Mouse (Mus musculus): Measurements from ENCODE around the gene Gsx2. TPM values are rescaled to one million over a fixed set of nuclear protein-coding genes. Genes with fewer than 3 reads are reported as not detected.

The Gsx2 gene
- not detected in 2 replicates for polyA plus RNA-seq (2012; rRNA removed)

- Histone ChIP-seq H3K4me3 (replicated peaks; ENCODE audit: extremely low read depth, low read depth, low read length) (no peak within 1 kb of the TSS), H3K4me1 (ENCODE audit: control insufficient read depth, insufficient read depth, low read length) (0 out of 2 replicates have a peak, but pooled peaks cover 3% of the 10 kb centered on the region)
- WGBS = 2% methylated on average over 41 of the region's 41 CpGs
- DNase-seq = no peak
- TF ChIP-seq POLR2A (IDR thresholded peaks at IDR 0.05; ENCODE audit: borderline replicate concordance, extremely low read depth, low read depth, low read length) (no peak), CTCF (IDR thresholded peaks at IDR 0.05; ENCODE audit: insufficient read depth, low read length) (no peak)
These were observed at the start of gene Gsx2 for GRCm38 (mm10) chr5:75075383-75075941. TSS of gene Gsx2 (plus strand) at chr5:75075601.

- no peak overlapping the region for H3K4me3 ChIP-seq (replicated peaks; ENCODE audit: extremely low read depth, low read depth, low read length)
- TF ChIP-seq CTCF (IDR thresholded peaks at IDR 0.05; ENCODE audit: insufficient read depth, low read length) = no peak
- no peak for TF ChIP-seq POLR2A (IDR thresholded peaks at IDR 0.05; ENCODE audit: borderline replicate concordance, extremely low read depth, low read depth, low read length)
- 80% methylated on average over 3 of the region's 3 CpGs for WGBS
- peaks cover 8% of the 10 kb centered on the region for H3K4me1 ChIP-seq (ENCODE audit: control insufficient read depth, insufficient read depth, low read length)
- DNase-seq = no peak
These were observed 39.9 kb upstream of the Gsx2 start for GRCm38 (mm10) chr5:75035475-75035874.

- 89% methylated on average over 1 of the region's 1 CpGs for WGBS
- H3K4me3 ChIP-seq (replicated peaks; ENCODE audit: extremely low read depth, low read depth, low read length) = no peak overlapping the region
These were observed 36.1 kb upstream of the Gsx2 start for GRCm38 (mm10) chr5:75039307-75039706.

GRCm38 (mm10) chr5:75043011-75043445 lies 32.4 kb upstream of the Gsx2 start:
- TF ChIP-seq CTCF (IDR thresholded peaks at IDR 0.05; ENCODE audit: insufficient read depth, low read length) (no peak), POLR2A (IDR thresholded peaks at IDR 0.05; ENCODE audit: borderline replicate concordance, extremely low read depth, low read depth, low read length) (no peak)
- no peak for DNase-seq
- peaks cover 21% of the 10 kb centered on the region for H3K4me1 ChIP-seq (ENCODE audit: control insufficient read depth, insufficient read depth, low read length)
- peak overlapping the region; percentile 90 for H3K4me3 ChIP-seq (replicated peaks; ENCODE audit: extremely low read depth, low read depth, low read length)
- 3% methylated on average over 9 of the region's 9 CpGs for WGBS

More at GRCm38 (mm10) chr5:75039307-75039706, 36.1 kb upstream of the Gsx2 start:
- peaks cover 19% of the 10 kb centered on the region for H3K4me1 ChIP-seq (ENCODE audit: control insufficient read depth, insufficient read depth, low read length)
- TF ChIP-seq POLR2A (IDR thresholded peaks at IDR 0.05; ENCODE audit: borderline replicate concordance, extremely low read depth, low read depth, low read length) (no peak), CTCF (IDR thresholded peaks at IDR 0.05; ENCODE audit: insufficient read depth, low read length) (no peak)
- no peak for DNase-seq

GRCm38 (mm10) chr5:75043621-75044301 lies 31.6 kb upstream of the Gsx2 start:
- H3K4me1 ChIP-seq (ENCODE audit: control insufficient read depth, insufficient read depth, low read length) = peaks cover 21% of the 10 kb centered on the region
- H3K4me3 ChIP-seq (replicated peaks; ENCODE audit: extremely low read depth, low read depth, low read length) = peak overlapping the region; percentile 90
- TF ChIP-seq CTCF (IDR thresholded peaks at IDR 0.05; ENCODE audit: insufficient read depth, low read length) (no peak), POLR2A (IDR thresholded peaks at IDR 0.05; ENCODE audit: borderline replicate concordance, extremely low read depth, low read depth, low read length) (no peak)
- DNase-seq = no peak
- under 1% methylated on average over 36 of the region's 36 CpGs for WGBS

- under 1% methylated on average over 57 of the region's 90 CpGs for WGBS
- no peak for TF ChIP-seq CTCF (IDR thresholded peaks at IDR 0.05; ENCODE audit: insufficient read depth, low read length)
- 0 out of 2 replicates have a peak, but pooled peaks have one; percentile 19 for TF ChIP-seq POLR2A (IDR thresholded peaks at IDR 0.05; ENCODE audit: borderline replicate concordance, extremely low read depth, low read depth, low read length)
- DNase-seq = peak; percentile 82
- Histone ChIP-seq H3K4me1 (ENCODE audit: control insufficient read depth, insufficient read depth, low read length) (peaks cover 21% of the 10 kb centered on the region), H3K4me3 (replicated peaks; ENCODE audit: extremely low read depth, low read depth, low read length) (peak within 1 kb of the TSS; percentile 90)
These were observed 31.0 kb upstream of the Gsx2 start, which contains the start of gene Chic2 for GRCm38 (mm10) chr5:75044310-75044904. TSS of gene Chic2 (minus strand) at chr5:75044774.

- peaks cover 19% of the 10 kb centered on the region for H3K4me1 ChIP-seq (ENCODE audit: control insufficient read depth, insufficient read depth, low read length)
- no peak overlapping the region for H3K4me3 ChIP-seq (replicated peaks; ENCODE audit: extremely low read depth, low read depth, low read length)
- no peak for DNase-seq
- TF ChIP-seq CTCF (IDR thresholded peaks at IDR 0.05; ENCODE audit: insufficient read depth, low read length) (no peak), POLR2A (IDR thresholded peaks at IDR 0.05; ENCODE audit: borderline replicate concordance, extremely low read depth, low read depth, low read length) (no peak)
- WGBS = 74% methylated on average over 7 of the region's 7 CpGs
These were observed 30.0 kb upstream of the Gsx2 start for GRCm38 (mm10) chr5:75045371-75045770.

- TF ChIP-seq CTCF (IDR thresholded peaks at IDR 0.05; ENCODE audit: insufficient read depth, low read length) (no peak), POLR2A (IDR thresholded peaks at IDR 0.05; ENCODE audit: borderline replicate concordance, extremely low read depth, low read depth, low read length) (no peak)
- 20% methylated on average over 15 of the region's 15 CpGs for WGBS
- no peak for DNase-seq
- H3K4me1 ChIP-seq (ENCODE audit: control insufficient read depth, insufficient read depth, low read length) = peaks cover 14% of the 10 kb centered on the region
- H3K4me3 ChIP-seq (replicated peaks; ENCODE audit: extremely low read depth, low read depth, low read length) = peak overlapping the region; percentile 36
These were observed 28.6 kb upstream of the Gsx2 start for GRCm38 (mm10) chr5:75046681-75047321.

GRCm38 (mm10) chr5:75051109-75051508 lies 24.3 kb upstream of the Gsx2 start:
- DNase-seq = no peak

More at GRCm38 (mm10) chr5:75051109-75051508, 24.3 kb upstream of the Gsx2 start:
- TF ChIP-seq POLR2A (IDR thresholded peaks at IDR 0.05; ENCODE audit: borderline replicate concordance, extremely low read depth, low read depth, low read length) = no peak
- no peak for TF ChIP-seq CTCF (IDR thresholded peaks at IDR 0.05; ENCODE audit: insufficient read depth, low read length)
- Histone ChIP-seq H3K4me3 (replicated peaks; ENCODE audit: extremely low read depth, low read depth, low read length) (no peak overlapping the region), H3K4me1 (ENCODE audit: control insufficient read depth, insufficient read depth, low read length) (peaks cover 4% of the 10 kb centered on the region; the same call in 1 of the 2 replicates)
- WGBS = 69% methylated on average over 4 of the region's 4 CpGs
